Mouse (Mus musculus) thymus, postnatal 25 days (tissue): ENCODE results near the gene Zmym5.
"Not testable (repeated sequence)": the region's sequence is repeated elsewhere in the genome, so short reads cannot be mapped to it uniquely, and the experiment has no call there.

ENCODE experiments used
- DNase-seq: peaks from one replicate; pipeline ENCODE4 v3.0.0; 2022

Gene Zmym5

DNA sequence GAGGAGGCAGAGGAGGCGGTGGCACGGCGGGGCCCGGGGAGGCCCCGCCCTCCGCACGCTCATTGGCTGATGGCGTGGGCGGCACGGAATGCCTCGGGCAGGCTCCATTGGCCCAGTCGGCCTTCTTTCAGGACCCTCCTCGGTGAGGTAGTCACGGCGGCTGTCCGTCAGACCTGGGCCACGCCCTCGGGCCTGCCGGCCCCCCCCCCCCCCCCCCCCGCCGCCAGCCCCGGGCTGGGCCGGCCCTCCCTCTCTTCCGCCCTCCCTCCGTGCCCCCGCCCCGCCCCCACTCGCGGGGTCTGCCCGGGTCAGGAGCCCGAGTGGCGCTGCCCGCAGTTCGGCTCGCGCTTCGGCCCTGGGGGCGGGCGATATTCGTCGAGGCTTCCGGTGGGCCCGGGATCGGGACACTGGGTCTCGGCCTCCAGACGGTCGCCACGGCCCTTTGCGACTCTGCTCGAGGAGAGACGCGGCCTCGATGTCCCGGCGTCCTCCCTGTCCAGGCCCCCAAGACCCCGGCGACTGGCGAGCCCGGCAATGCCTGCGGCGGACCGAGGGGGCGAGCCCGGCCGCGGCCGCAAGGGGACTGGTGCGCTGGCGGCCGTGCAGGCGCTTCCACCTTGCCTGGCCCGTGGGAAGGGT lies at the start of gene Zmym5:
TSS of gene Zmym5 (minus strand) at position 16 of the 639 bp plus-strand sequence.
- DNase-seq, result peak; percentile 86

DNA sequence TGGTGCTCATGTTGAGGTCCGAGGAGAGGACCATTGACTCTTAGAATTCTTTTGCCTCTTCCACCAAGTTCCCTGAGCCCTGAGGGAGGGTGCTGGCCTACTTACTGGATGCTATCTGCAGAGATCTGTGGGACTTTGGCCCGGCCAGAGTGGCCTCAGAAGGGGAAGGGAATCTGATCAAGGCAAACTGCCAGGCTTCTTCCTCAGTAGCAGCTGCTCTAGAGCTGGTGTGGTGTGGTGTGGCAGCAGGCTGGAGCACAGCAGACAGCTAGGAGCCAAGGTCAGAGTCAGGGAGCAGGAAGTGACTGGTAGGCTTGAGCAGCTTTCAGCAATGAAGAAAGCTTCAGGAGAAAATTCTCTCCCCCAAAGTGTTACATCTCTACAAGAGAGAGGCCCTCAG lies 38.2 kb upstream of the Zmym5 start:
- no peak for DNase-seq

DNA sequence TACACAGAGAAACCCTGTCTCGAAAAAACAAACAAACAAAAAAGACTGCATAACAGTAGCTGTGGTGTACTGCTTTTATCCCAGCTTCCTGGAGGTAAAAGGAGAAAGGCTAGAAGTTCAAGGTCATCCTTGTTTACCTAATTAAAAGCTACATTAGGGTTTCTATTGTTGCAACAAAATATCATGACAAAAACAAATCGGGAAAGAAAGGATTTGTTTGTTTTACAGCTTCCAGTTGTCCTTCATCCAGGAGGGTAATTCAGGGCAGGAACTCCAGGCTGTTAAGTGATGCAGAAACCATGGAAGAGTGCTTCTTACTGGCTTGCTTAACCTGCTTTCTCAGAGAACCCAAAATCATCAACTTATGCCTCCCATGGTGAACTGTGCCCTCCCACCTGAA lies 36.8 kb upstream of the Zmym5 start:
- DNase-seq, result no peak

DNA sequence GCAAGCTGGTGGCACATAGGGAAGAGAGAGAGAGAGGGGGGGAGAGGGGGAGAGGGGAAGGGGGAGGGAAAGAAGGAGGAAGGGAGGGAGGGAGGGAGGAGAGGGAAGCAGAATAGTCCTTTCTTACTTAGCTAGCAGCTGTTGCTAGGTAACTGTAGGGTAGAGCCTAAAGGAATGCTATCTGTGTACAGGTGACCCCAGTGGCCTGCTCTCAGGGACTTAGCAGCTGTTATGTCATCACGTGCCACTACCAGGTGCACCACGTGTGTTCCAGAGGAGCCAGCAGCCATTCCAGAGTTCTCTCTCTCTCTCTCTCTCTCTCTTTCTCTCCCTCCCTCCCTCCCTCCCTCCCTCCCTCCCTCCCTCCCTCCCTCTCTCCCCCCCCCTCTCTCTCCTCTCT lies 33.0 kb upstream of the Zmym5 start:
- no peak for DNase-seq

DNA sequence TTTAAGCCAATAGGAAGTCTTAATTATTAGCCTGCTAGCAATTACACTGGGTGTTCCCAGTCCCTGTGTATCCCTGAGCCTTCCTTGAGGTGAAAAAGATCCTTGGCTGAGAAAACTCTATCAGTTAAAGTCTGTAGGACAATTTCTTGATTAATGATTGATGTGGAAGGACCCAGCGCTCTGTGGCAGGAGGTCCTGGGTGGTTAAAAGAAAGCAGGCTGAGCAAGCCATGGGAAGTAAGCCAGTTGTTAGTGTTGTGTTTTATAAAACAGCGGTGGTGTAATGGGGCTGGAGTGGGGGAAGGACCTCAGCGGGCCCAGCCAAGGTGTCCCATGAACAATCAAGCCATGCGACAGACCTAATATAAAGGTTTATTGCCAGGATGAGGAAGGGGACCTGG lies 32.5 kb upstream of the Zmym5 start:
- DNase-seq, result no peak

DNA sequence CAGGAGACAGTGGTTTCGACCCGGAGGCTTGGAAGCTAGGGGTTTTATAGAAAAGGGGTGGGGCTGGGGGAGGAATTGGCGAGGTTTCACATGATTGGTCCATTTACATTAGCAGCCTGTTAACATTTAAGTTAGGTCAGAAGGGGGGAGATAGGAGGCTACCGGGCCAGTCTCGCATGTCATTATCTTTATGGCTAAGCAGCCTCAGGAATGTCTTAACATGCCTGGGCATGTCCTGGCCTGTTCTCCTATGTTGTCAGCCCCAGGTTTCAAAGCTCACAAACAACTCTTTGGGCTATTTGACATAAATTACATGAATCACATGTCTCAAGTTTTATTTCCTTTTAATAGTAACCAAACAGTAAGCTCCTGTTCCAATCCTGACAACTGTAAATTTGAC lies 23.1 kb upstream of the Zmym5 start:
- DNase-seq, result not testable (repeated sequence)

DNA sequence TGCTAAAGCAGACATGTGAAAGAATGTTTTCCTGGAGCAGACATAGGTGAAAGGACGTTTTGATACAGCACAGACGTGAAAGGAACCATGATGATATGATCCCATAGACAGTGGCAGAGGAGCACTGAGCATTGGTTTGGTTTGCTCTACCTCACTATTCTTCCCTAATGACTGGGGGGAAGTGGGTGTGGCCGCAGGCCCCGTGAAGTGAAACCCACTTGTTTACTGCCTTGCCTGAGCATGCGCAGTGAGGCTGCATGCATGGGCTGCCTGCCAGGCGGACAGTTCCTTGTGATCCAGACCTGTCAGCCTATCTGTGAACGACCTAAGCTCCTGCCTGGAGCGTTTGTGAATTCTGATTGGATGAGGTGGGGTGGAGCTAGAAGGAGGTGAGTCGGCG lies 21.7 kb upstream of the Zmym5 start:
- not testable (repeated sequence) for DNase-seq

DNA sequence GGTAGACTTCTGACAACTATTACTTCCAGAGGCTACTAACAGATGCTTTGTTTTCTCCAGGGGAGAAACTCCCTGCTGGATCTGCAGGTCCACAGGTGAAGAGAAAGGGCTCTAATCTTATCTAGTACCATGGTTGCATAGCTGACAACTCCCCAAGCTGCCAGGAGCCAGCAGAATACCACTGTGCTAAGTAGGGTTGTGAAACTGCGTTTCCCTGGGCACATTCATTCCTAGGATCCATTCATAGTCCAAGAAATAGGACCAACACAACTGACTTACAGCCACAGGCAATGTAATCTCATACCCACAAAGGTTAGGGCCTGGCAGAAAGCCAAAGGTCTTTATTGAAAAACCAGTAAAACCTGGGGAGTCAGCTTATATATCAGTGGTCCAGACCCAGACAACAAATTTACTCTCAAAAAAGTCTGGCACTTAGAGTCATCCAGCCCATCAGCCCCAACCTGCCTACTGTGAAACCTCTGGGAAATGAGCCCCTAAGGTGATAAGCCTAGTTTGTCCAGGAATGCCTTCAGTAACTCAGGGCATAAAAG lies 21.1 kb upstream of the Zmym5 start:
- no peak for DNase-seq

DNA sequence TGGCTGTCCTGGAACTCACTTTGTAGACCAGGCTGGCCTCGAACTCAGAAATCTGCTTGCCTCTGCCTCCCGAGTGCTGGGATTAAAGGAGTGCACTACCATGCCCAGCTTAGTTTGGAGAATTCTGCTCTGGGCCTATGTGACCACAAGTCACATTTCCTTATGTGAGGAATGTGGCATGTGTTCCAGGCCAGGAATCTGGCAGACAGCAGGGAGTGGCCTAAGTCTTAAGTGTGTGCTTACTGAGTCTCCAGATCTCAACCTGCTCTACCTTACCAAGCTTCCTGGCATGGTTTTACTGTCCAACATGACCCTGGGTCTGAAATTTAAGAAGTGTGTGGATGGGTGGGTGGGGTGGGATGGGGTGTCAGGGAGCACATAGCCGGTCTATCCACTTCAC lies 20.6 kb upstream of the Zmym5 start:
- no peak for DNase-seq

DNA sequence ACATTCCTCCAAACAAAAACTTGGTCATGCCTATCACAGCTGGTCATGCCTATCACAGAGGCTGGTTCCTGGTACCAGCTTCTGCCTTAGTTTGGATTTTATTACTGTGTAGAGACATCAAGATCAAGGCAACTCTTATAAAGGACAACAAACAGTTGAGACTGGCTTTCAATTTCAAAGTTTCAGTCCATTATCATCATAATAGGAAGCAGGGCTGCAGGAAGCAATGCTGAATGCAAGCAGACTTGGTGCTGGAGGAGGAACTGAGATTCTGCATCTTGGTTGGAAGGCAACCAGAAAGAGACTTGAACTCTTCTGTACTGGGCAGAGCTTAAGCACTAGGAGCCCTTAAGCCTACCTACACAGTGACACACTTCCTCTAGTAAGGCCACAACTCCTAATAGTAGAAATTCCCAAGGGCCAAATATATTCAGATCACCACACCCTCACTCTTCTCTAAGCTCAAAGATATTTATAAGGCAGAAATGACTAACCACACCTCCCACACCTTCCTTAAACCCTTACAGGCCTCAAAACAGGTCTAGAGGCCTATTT lies 19.1 kb upstream of the Zmym5 start:
- DNase-seq, result no peak

DNA sequence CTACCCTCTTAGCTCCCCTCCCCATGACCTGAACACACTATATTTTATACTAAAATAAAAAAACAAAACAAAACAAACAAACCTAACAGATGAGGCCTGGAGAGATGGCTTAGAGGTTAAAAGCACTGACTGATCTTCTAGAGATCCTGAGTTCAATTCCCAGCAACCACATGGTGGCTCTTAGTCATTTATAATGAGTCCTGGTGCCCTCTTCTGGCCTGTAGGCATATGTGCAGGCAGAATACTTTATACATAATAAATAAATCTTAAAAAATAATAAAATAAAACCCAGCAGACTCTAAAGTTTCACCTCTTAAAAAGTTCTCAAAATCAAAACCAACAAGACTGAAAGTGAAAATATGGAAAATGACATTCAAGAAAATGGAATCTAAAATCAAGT lies 13.0 kb upstream of the Zmym5 start:
- DNase-seq, result no peak

DNA sequence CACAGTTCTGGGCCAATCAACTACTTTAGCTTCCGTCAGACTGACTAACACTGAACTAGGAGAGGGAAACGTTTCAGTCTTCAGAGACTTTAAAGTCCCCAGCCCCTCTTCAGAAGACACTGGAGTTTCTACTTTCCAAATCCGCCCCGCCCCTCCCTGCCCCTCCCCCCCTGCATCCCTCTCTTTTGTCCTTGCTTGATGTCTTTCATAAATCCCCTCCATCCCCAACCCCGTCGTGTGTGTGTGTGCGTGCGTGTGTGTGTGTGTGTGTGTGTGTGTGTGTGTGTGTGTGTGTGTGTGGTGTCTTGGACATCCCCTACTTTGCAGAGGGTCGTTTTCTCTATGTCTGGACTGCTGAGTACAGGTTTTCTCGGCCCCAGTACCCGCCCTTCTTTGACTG lies 6.1 kb upstream of the Zmym5 start:
- no peak for DNase-seq

DNA sequence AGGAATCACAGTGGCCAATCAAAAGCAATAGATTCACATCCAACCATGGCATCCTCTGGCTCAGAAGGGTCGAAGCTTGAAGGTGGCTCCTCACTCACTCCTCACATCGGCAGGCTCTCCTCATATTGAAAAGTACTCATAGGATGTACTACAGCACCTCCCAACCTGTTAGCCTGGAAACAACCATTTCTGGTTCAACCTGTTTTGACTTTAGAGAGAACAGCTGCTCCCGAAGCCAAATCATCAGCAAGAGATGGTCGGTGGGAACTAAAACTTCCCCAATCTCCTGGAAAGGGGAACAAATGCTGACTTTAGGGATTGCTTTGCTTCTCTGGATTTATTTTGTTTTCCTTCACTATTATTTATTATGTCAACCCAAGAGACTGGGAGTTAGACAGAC lies 5.6 kb upstream of the Zmym5 start:
- no peak for DNase-seq

DNA sequence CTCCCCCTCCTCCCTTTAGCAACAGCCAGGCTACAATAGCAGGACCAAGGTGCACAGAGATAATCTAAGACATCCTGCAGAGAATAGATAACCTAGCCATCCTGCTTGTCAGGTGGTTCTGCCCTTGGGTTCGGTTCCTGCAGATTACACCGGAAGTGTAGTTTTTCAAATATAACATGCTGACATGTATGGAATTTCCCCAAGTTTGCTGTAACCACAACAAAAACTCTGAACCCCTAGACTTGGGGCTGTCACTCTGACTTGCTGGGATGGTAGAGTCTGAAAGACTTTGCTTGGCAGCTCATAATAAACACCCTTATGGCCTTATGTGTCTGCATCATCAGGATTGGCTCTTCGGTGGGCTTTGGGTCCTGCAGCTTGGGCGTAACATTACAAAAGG lies 5.0 kb upstream of the Zmym5 start:
- no peak for DNase-seq

DNA sequence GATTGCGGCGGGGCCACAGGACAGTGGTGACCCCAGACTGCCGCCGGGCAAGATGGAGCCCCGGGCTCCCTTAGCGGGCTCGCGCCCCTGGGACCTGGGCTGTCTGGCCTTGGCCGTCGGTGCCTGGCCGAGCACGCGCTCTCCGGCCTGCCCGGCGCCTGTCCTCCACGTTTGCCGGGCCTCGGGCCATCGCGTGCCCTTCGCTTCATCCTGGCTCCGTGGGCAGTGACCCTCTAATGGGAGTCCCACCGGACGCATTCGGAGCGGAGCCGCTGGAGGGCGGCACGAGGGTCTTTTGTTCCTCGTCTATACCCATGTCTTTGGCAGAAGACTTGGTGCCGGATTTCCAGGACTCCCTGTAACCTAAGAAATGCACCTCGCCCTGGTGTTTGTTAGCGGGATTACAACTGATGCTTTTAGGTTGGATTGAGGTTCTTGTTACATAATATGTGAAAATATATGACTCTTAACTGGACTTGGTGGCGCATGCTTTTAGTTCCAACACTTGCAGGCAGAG lies 1.1 kb upstream of the Zmym5 start:
- peak; percentile 85 for DNase-seq

DNA sequence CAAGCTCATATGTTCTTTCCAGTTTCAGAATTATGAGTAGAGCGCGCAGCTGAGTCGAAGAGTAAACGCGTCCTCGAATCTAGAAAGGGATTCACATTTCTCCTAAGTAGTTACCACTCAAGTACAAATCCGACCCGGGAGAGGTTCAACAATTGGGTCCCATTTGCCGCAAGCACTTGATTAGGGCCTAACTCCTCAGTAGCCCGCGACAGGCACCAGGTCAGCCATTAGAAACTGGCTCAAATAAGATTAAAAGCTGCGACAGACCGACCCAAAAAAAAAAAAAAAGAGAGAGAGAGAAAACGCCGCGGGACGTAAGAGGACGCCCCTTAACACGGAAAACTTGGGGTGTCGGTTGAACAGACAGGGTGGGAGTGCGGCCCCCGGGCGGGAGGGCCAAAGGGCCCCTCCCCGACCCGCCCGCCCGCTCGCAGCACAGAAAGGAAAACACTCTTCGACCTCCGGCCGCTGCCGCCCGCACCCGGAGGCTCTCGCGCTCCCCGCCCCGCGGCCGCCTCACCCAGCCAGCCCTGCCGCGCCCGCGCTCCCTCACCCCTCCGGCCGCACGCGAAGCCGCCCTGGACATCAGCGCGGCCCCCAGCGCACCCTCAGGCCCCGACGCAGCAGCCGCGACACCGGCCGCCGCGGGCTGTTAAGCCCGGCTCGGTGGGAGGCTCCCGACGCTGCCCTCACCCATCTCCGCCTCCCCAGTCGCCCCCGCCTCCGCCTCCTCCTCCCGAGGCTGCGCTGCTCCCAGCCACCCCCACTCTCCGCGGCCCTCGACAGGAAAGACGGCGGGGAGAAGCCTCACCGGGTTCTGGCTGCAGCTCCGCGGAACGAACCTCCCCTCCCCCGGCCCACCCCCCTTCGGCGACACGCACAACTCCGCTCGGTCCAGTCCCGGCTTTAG lies 480 bp downstream of the Zmym5 start:
- peak; percentile 57 for DNase-seq

DNA sequence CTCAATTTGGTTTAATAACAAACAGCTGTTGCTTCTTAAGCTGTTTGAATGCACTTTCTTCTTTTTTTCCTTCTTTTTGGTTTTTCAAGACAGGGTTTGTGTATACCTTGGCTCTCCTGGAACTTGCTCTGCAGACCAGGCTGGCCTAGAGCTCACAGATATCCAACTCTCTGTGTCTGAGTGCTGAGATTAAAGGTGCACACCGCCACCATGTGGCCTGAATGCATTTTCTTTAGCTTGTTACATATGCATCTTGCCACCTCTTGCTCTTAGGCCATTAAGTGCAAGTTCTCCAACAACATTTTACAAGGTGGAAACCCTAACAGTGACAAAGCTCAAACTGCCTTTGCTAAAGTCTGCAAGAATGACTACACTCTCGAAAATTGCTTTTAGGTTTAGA lies 18.3 kb downstream of the Zmym5 start:
- DNase-seq, result peak; percentile 77

DNA sequence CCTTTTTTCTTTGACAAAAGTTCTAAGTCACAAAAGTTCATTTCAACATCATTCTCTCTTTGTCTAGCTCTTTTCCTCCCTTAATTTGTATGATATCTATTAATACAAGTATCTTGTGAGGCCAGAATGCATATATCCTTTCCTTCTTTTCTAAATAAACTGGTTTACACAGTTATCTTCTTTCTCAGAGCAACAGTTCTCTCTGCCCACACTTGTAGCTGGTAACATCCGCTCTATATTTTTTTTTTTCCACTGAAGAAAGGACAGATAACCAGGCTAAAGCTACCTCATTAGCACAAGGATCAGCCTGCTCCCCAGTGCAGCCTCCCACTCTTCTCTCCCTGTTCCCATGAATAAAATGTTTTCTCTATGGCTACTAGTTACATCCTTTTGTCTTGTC lies 26.9 kb downstream of the Zmym5 start:
- no peak for DNase-seq

DNA sequence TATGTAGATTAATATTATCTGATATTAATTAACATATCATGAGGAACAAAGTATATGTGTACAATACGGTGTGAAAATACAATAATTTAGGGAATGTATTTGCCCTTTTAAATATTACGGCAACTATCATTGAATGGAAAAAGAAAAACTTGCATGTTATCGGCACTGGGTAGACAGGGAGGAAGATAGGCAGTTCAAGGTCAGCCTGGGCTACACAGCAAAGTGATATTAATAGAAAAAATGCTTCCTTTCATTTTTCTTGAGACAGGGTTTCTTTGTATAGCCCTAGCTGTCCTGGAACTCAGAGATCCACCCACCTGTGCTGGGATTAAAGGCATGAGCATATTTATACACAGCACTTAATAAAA lies 32.6 kb downstream of the Zmym5 start:
- no peak for DNase-seq

DNA sequence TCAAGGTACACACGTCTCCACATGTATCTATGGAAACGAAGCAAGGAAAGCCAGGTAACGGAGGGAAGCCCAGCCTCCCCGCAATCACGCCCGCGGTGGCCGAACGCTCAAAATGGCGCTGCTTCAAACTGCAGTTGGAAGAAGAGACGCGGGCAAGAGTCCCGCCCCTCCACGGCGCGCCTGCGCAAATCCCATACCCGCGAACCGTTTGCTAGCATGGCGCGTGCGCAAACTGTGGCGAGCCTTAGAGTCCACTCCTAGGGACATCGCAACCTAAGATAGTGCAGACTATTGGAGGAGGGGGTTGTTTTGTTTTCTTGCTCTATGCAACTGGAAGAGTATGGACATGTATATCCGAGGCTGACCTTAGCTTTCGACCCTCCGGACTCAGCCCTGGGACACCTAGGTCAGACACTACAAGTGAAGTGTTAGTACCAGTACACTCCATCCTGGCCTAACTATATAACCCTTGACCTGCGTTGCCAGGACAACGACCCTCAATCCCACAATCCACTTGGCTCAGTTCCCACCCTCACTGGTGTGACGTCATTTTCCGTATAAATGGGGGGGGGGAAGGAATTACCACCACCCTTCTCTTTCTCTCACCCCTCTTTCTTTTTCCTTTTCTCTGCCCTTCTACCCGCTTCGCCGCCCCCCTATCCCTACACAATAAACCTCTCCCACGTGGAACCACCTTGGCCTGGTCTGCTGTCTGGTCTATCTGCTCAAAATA lies 33.1 kb downstream of the Zmym5 start, which contains the start of gene Pspc1:
TSS of gene Pspc1 (minus strand) at position 117 of the 733 bp plus-strand sequence.
- DNase-seq, result peak; percentile 94

DNA sequence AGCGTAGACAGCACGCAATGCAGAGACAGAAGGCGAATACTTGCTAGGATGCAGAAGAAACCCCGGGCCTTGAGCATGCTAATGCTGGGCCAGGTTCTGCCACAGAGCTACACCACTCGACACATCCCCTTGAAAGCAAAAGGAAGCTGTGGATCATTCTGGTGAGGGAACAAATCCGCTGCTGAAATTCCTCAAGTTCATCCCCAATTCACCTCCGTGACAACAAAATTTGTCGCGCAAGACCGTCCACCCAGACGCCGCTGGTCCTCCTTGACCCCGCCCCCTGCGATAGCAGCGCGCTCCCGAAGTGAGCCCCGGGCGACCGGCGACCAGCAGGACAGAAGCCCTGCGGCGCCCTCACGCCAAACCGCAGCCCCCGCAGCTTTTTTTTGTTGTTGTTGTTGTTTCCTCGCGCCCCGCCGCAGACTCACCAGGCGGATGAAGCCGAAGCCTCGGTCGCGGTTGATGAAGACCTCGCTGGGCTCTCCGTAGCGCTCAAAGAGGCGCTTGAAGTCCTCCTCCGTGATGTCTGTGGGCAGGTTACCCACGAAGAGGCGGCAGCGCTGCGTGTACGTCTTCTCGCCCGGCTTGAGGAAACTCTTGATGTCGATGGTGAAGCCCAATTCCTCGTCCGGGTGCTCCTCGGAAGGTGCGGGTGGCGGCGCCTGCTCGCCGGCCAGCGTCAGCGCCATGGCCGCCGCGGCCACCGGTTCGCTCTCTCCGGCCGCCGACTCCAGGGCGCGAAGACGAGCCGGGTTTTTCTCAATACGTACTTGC lies 34.0 kb downstream of the Zmym5 start:
- peak; percentile 60 for DNase-seq
